Mouse (Mus musculus) MEL (cell line): ENCODE measurements at regions not wholly inside any gene's neighbourhood (a gene's known extent, or its start where the extent isn't known, plus 50 kb on each side); places are given as distances from the start of the nearest gene placed in this dataset.

Source experiments
- DNase-seq: peaks from one replicate; pipeline ENCODE4 v3.0.0; 2011; ENCODE audit warnings: low read depth, low spot score
- H3K27ac ChIP-seq: 2 replicates; pipeline ENCODE4 v1.5.1; 2012; ENCODE audit warnings: low read depth, mild to moderate bottlenecking, control low read depth, low read length, moderate library complexity; ENCODE audit not compliant: control insufficient read depth
- H3K27me3 ChIP-seq, 2 experiments: fragments of 150-350 bp in 1 of 2; sonication (generic) in 1 of 2; 2 replicates each; pipeline ENCODE4 v1.6.1; 2012; ENCODE audit warnings: low read length in 2 of 2, mild to moderate bottlenecking in 2 of 2, improper control_type of control experiment in 1 of 2, moderate library complexity in 1 of 2; ENCODE audit not compliant: insufficient read depth in 2 of 2, control insufficient read depth in 1 of 2
- H3K36me3 ChIP-seq, 2 experiments: 2 replicates each; pipeline ENCODE4 v1.6.1; 2012 to 2014; ENCODE audit warnings: low read length in 2 of 2, improper control_type of control experiment in 1 of 2, inconsistent platforms in 1 of 2, mild to moderate bottlenecking in 1 of 2; ENCODE audit not compliant: insufficient read depth in 2 of 2, control insufficient read depth in 1 of 2
- H3K4me1 ChIP-seq, 2 experiments: fragments of 150-350 bp in 1 of 2; sonication (generic) in 1 of 2; 2 replicates each; pipeline ENCODE4 v1.6.1; 2012; ENCODE audit warnings: low read length in 2 of 2, improper control_type of control experiment in 1 of 2, mild to moderate bottlenecking in 1 of 2; ENCODE audit not compliant: insufficient read depth in 2 of 2, control insufficient read depth in 1 of 2
- H3K4me3 ChIP-seq, 2 experiments: fragments of 150-350 bp in 1 of 2; sonication (generic) in 1 of 2; 2 replicates each; pipeline ENCODE4 v1.5.1; 2012; ENCODE audit warnings: low read depth in 2 of 2, low read length in 2 of 2, mild to moderate bottlenecking in 2 of 2, moderate library complexity in 2 of 2, control low read depth in 1 of 2, improper control_type of control experiment in 1 of 2; ENCODE audit not compliant: control insufficient read depth in 1 of 2, insufficient read depth in 1 of 2
- H3K79me2 ChIP-seq: 2 replicates; pipeline ENCODE4 v1.6.1; 2012; ENCODE audit warnings: mild to moderate bottlenecking, low read length, moderate library complexity; ENCODE audit not compliant: control insufficient read depth, poor library complexity, insufficient read depth
- H3K9ac ChIP-seq: 2 replicates; pipeline ENCODE4 v1.6.1; 2012; ENCODE audit warnings: low read depth, mild to moderate bottlenecking, control low read depth, low read length, moderate library complexity; ENCODE audit not compliant: control insufficient read depth, poor library complexity, severe bottlenecking
- H3K9me3 ChIP-seq: fragments of 150-350 bp; sonication (generic); replicated peaks from 2 replicates; pipeline ENCODE4 v1.6.1; 2012; ENCODE audit warnings: mild to moderate bottlenecking, low read length, improper control_type of control experiment, moderate library complexity; ENCODE audit not compliant: insufficient read depth
- BHLHE40 ChIP-seq: IDR thresholded peaks from 2 replicates; pipeline ENCODE4 v1.6.1; 2012; ENCODE audit warnings: low read depth, mild to moderate bottlenecking, inconsistent platforms, low read length, improper control_type of control experiment, borderline replicate concordance
- CHD2 ChIP-seq: IDR thresholded peaks from 2 replicates; pipeline ENCODE4 v1.6.1; 2011; ENCODE audit warnings: low read length, improper control_type of control experiment
- CTCF ChIP-seq, 3 experiments: IDR thresholded peaks in 2 of 3; conservative IDR thresholded peaks in 1 of 3; 2 replicates each; pipeline ENCODE4 v1.5.1; 2011 to 2012; ENCODE audit warnings: low read length in 3 of 3, low read depth in 2 of 3, mild to moderate bottlenecking in 2 of 3, improper control_type of control experiment in 1 of 3, inconsistent platforms in 1 of 3, mixed read lengths in 1 of 3, moderate library complexity in 1 of 3; ENCODE audit not compliant: control insufficient read depth in 1 of 3, insufficient read depth in 1 of 3, poor library complexity in 1 of 3, severe bottlenecking in 1 of 3
- E2F4 ChIP-seq: IDR thresholded peaks from 2 replicates; pipeline ENCODE4 v1.6.1; 2011; ENCODE audit warnings: low read depth, low read length, improper control_type of control experiment, borderline replicate concordance
- EP300 ChIP-seq, 2 experiments: IDR thresholded peaks; 2 replicates each; pipeline ENCODE4 v1.6.1; 2011; ENCODE audit warnings: improper control_type of control experiment in 2 of 2, low read length in 2 of 2, low read depth in 1 of 2, mild to moderate bottlenecking in 1 of 2
- ETS1 ChIP-seq: IDR thresholded peaks from 2 replicates; pipeline ENCODE4 v1.6.1; 2012; ENCODE audit warnings: low read depth, mild to moderate bottlenecking, inconsistent platforms, low read length, improper control_type of control experiment, moderate library complexity
- GABPA ChIP-seq: IDR thresholded peaks from 2 replicates; pipeline ENCODE4 v1.6.1; 2012; ENCODE audit warnings: low read depth, mild to moderate bottlenecking, inconsistent platforms, low read length, improper control_type of control experiment, moderate library complexity
- GATA1 ChIP-seq: IDR thresholded peaks from 2 replicates; pipeline ENCODE4 v1.6.1; 2011; ENCODE audit warnings: low read depth, low read length, improper control_type of control experiment
- JUND ChIP-seq: IDR thresholded peaks from 2 replicates; pipeline ENCODE4 v1.6.1; 2011; ENCODE audit warnings: low read depth, mild to moderate bottlenecking, improper control_type of control experiment, low read length
- KAT2A ChIP-seq: conservative IDR thresholded peaks from 2 replicates; pipeline ENCODE4 v1.6.1; 2012; ENCODE audit warnings: low read depth, low read length, improper control_type of control experiment, inconsistent platforms
- MAFK ChIP-seq: IDR thresholded peaks from 2 replicates; pipeline ENCODE4 v1.6.1; 2011; ENCODE audit warnings: low read depth, mild to moderate bottlenecking, low read length, improper control_type of control experiment, borderline replicate concordance
- MAX ChIP-seq: IDR thresholded peaks from 2 replicates; pipeline ENCODE4 v1.6.1; 2011; ENCODE audit warnings: low read length, improper control_type of control experiment
- MAZ ChIP-seq: IDR thresholded peaks from 2 replicates; pipeline ENCODE4 v1.6.1; 2012; ENCODE audit warnings: low read depth, mild to moderate bottlenecking, inconsistent platforms, low read length, improper control_type of control experiment
- MEF2A ChIP-seq: IDR thresholded peaks from 2 replicates; pipeline ENCODE4 v1.6.1; 2014; ENCODE audit warnings: low read depth, mild to moderate bottlenecking, inconsistent platforms, low read length, improper control_type of control experiment; ENCODE audit not compliant: poor library complexity, insufficient replicate concordance, severe bottlenecking; ENCODE audit errors: extremely low read depth
- MXI1 ChIP-seq: IDR thresholded peaks from 2 replicates; pipeline ENCODE4 v1.6.1; 2011; ENCODE audit warnings: mild to moderate bottlenecking, low read depth, low read length, improper control_type of control experiment
- MYB ChIP-seq: IDR thresholded peaks from 2 replicates; pipeline ENCODE4 v1.6.1; 2011; ENCODE audit warnings: mild to moderate bottlenecking, low read depth, low read length, improper control_type of control experiment
- MYC ChIP-seq: IDR thresholded peaks from 2 replicates; pipeline ENCODE4 v1.6.1; 2011; ENCODE audit warnings: low read depth, mild to moderate bottlenecking, low read length, improper control_type of control experiment, moderate library complexity
- NELFE ChIP-seq: IDR thresholded peaks from 2 replicates; pipeline ENCODE4 v1.6.1; 2011; ENCODE audit warnings: low read depth, low read length, improper control_type of control experiment
- NRF1 ChIP-seq: IDR thresholded peaks from 2 replicates; pipeline ENCODE4 v1.6.1; 2014; ENCODE audit warnings: low read depth, mild to moderate bottlenecking, inconsistent platforms, low read length, improper control_type of control experiment, moderate library complexity; ENCODE audit not compliant: poor library complexity, insufficient read depth, severe bottlenecking
- POLR2AphosphoS2 ChIP-seq: IDR thresholded peaks from 2 replicates; pipeline ENCODE4 v1.6.1; 2011; ENCODE audit warnings: low read length, improper control_type of control experiment
- POLR2AphosphoS5 ChIP-seq: IDR thresholded peaks from 2 replicates; pipeline ENCODE4 v1.6.1; 2012; ENCODE audit warnings: low read depth, borderline replicate concordance, mild to moderate bottlenecking, inconsistent platforms, low read length, moderate library complexity, mixed read lengths
- RAD21 ChIP-seq: IDR thresholded peaks from 2 replicates; pipeline ENCODE4 v1.6.1; 2011; ENCODE audit warnings: mild to moderate bottlenecking, low read depth, low read length, improper control_type of control experiment
- RCOR1 ChIP-seq: IDR thresholded peaks from 2 replicates; pipeline ENCODE4 v1.6.1; 2012; ENCODE audit warnings: low read depth, mild to moderate bottlenecking, inconsistent platforms, low read length, improper control_type of control experiment
- TAL1 ChIP-seq: IDR thresholded peaks from 2 replicates; pipeline ENCODE4 v1.6.1; 2012; ENCODE audit warnings: mild to moderate bottlenecking, inconsistent platforms, low read length, moderate library complexity, mixed read lengths
- TCF12 ChIP-seq: IDR thresholded peaks from 2 replicates; pipeline ENCODE4 v1.6.1; 2014; ENCODE audit warnings: low read depth, mild to moderate bottlenecking, inconsistent platforms, low read length, improper control_type of control experiment, moderate library complexity
- UBTF ChIP-seq: IDR thresholded peaks from 2 replicates; pipeline ENCODE4 v1.6.1; 2012; ENCODE audit warnings: low read depth, mild to moderate bottlenecking, inconsistent platforms, low read length, improper control_type of control experiment, moderate library complexity, borderline replicate concordance; ENCODE audit not compliant: insufficient read depth
- USF1 ChIP-seq: IDR thresholded peaks from 2 replicates; pipeline ENCODE4 v1.6.1; 2014; ENCODE audit warnings: low read depth, mild to moderate bottlenecking, inconsistent platforms, low read length, improper control_type of control experiment, moderate library complexity
- USF2 ChIP-seq, 2 experiments: IDR thresholded peaks; 2 replicates each; pipeline ENCODE4 v1.6.1; 2011 to 2012; ENCODE audit warnings: improper control_type of control experiment in 2 of 2, low read length in 2 of 2, borderline replicate concordance in 1 of 2, inconsistent platforms in 1 of 2, low read depth in 1 of 2, mild to moderate bottlenecking in 1 of 2; ENCODE audit not compliant: insufficient read depth in 1 of 2
- ZC3H11A ChIP-seq: IDR thresholded peaks from 2 replicates; pipeline ENCODE4 v1.6.1; 2012; ENCODE audit warnings: low read depth, mild to moderate bottlenecking, inconsistent platforms, low read length, improper control_type of control experiment
- ZKSCAN1 ChIP-seq: IDR thresholded peaks from 2 replicates; pipeline ENCODE4 v1.6.1; 2012; ENCODE audit warnings: low read depth, mild to moderate bottlenecking, inconsistent platforms, low read length, improper control_type of control experiment, moderate library complexity
- ZNF384 ChIP-seq: IDR thresholded peaks from 2 replicates; pipeline ENCODE4 v1.6.1; 2012; ENCODE audit warnings: low read depth, mild to moderate bottlenecking, inconsistent platforms, low read length, improper control_type of control experiment

GRCm38 (mm10) chr17:76501732-76502131 is 950.0 kb upstream of the Fam98a start:
- no peak overlapping the region for H3K9ac ChIP-seq
- DNase-seq = no peak
- no peak for TF ChIP-seq ZKSCAN1
- TF ChIP-seq TCF12 = no peak
- no peak for TF ChIP-seq GABPA
- TF ChIP-seq NRF1 = no peak
- TF ChIP-seq CTCF (IDR thresholded peaks at IDR 0.05 in 2 of 3, conservative IDR thresholded peaks at IDR 0.05 in 1 of 3; ENCODE audit: control insufficient read depth in 1 of 3, insufficient read depth in 1 of 3, low read depth in 2 of 3, low read length in 3 of 3, poor library complexity in 1 of 3, severe bottlenecking in 1 of 3) = no peak
- no peak for TF ChIP-seq ETS1
- TF ChIP-seq JUND = no peak
- no peak for TF ChIP-seq BHLHE40
- TF ChIP-seq ZC3H11A = no peak
- TF ChIP-seq NELFE = no peak
- TF ChIP-seq USF2 (IDR thresholded peaks at IDR 0.05; ENCODE audit: borderline replicate concordance in 1 of 2, insufficient read depth in 1 of 2, low read depth in 1 of 2, low read length in 2 of 2) = no peak
- no peak for TF ChIP-seq ZNF384
- TF ChIP-seq RAD21 = no peak
- no peak for TF ChIP-seq TAL1
- TF ChIP-seq MAX = no peak
- TF ChIP-seq RCOR1 = no peak
- no peak for TF ChIP-seq E2F4
- TF ChIP-seq POLR2AphosphoS2 = no peak
- TF ChIP-seq, all 39 proteins: peak for 0
- no peaks in the 10 kb centered on the region for H3K27me3 ChIP-seq
- no peaks in the 10 kb centered on the region for H3K79me2 ChIP-seq
- H3K9me3 ChIP-seq = no peaks in the 10 kb centered on the region
- H3K36me3 ChIP-seq = no peaks in the 10 kb centered on the region
- no peaks in the 10 kb centered on the region for H3K4me1 ChIP-seq
- no peak overlapping the region for H3K4me3 ChIP-seq
- H3K27ac ChIP-seq = no peak overlapping the region

- Histone ChIP-seq H3K4me1 (no peaks in the 10 kb centered on the region), H3K27ac (no peak overlapping the region), H3K9ac (no peak overlapping the region), H3K79me2 (no peaks in the 10 kb centered on the region), H3K27me3 (no peaks in the 10 kb centered on the region), H3K36me3 (no peaks in the 10 kb centered on the region), H3K4me3 (no peak overlapping the region), H3K9me3 (no peaks in the 10 kb centered on the region)
- DNase-seq = no peak
- TF ChIP-seq EP300 (IDR thresholded peaks at IDR 0.05; ENCODE audit: low read depth in 1 of 2, low read length in 2 of 2) (no peak), MEF2A (no peak), NELFE (no peak), MYB (no peak), MAFK (no peak), MAZ (no peak), CTCF (IDR thresholded peaks at IDR 0.05 in 2 of 3, conservative IDR thresholded peaks at IDR 0.05 in 1 of 3; ENCODE audit: control insufficient read depth in 1 of 3, insufficient read depth in 1 of 3, low read depth in 2 of 3, low read length in 3 of 3, poor library complexity in 1 of 3, severe bottlenecking in 1 of 3) (no peak), ZC3H11A (no peak), UBTF (no peak), USF1 (no peak), MYC (no peak), KAT2A (no peak), ETS1 (no peak), MAX (no peak), CHD2 (no peak), GATA1 (no peak), MXI1 (no peak), POLR2AphosphoS5 (no peak), USF2 (IDR thresholded peaks at IDR 0.05; ENCODE audit: borderline replicate concordance in 1 of 2, insufficient read depth in 1 of 2, low read depth in 1 of 2, low read length in 2 of 2) (no peak)
Observed at GRCm38 (mm10) chr17:76500446-76500845, 948.7 kb upstream of the Fam98a start.
